Mouse (Mus musculus): ENCODE results near the gene Boc.

Boc gene

DNA sequence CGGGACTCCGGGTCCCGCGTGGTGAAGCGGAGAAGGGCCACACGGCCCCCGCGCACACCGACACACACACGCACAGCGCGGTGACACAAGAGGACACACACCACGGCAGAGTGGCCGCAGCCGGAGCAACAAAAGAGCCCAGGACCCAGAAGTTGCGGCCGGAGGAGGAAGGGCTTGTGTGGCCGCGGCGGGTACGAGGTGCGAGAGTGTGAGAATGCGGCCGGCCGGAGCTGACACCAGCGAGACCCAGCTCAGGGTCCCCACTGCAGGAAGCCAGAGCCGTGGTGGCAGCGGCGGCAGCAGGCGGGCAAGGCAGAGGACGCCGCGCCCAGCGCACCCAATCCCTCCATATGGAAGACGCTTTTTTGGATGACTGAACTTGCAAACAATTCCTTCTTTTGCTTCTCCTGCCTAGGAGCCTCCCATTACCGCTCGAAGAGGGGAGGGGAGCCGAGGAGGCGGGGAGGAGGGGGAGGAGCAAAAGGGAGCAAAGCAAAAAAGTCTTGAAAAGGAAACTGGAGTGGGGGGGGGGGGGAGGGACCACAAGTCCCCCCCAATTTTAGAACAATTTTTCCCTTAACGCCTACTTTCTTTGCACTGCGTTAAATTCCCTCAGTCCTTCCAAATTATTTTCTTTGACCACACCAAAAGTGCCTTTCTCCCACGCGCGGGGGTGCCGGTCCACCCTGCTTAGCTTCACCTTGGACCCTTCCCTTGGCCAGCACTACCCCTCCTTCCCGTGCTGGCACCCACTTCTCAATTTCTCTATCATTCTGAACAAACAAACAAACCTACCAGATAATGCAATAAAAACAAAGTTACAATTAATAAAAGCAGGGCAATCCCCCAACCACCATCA lies at the start of gene Boc:
Gene Boc, minus strand, starts transcription at position 427 of the 859 bp plus-strand sequence.
- in situ Hi-C loops (cut with MboI; ENCODE audit: low pct_unique_long_range_greater_than_20kb in 1 of 2, low sequenced_read_pairs in 2 of 2, unreplicated experiment in 1 of 2): no loop called here

DNA sequence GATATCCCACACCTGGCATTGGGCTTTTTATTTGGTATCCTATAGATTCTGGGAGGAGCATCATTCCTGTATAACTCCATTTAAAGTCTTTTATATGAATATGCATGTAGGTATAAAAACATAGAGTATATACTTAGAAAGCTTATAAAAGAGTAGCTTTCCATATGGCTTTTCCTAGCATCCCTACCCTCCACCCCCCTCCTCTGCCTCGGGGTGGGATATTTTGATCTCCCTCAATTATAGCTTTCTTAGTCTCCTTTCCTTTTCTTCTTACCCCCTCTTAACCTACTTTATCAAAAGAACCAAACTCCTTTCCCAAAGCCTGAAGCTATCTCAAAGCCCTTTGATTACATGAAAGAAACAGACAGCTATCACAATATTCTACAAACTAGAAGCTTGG lies 47.9 kb upstream of the Boc start:
- in situ Hi-C loops (cut with MboI; ENCODE audit: low pct_unique_long_range_greater_than_20kb in 1 of 2, low sequenced_read_pairs in 2 of 2, unreplicated experiment in 1 of 2): no loop called here

DNA sequence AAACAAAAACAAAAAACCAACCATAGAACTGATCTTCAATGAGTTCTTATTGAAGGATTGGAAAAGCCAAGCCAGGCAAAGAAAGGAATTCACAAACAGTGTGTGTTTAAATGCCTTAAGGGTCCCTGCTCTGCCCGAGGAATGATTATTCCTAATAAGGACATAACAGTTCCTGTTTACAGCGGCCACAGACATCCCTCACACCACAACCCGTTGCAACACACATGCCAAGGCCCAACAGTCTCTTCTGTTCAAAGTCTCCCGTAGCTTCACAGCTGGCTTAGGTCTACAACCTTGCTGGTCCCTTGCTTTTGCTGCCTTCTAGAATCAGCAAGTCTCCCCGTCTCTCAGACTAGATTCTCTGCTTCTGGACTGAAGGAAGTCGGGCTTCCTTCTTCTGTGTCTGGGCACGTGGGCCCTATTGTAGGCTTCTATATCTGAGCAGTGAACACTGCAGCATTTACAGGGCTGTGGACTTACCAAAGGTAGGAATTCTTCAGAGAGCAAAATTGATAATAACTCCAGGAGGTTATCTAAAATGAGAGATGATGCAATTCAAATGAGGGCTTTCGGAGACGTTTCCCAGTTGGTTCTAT lies 45.4 kb upstream of the Boc start:
- in situ Hi-C loops (cut with MboI; ENCODE audit: low pct_unique_long_range_greater_than_20kb in 1 of 2, low sequenced_read_pairs in 2 of 2, unreplicated experiment in 1 of 2): no loop called here

DNA sequence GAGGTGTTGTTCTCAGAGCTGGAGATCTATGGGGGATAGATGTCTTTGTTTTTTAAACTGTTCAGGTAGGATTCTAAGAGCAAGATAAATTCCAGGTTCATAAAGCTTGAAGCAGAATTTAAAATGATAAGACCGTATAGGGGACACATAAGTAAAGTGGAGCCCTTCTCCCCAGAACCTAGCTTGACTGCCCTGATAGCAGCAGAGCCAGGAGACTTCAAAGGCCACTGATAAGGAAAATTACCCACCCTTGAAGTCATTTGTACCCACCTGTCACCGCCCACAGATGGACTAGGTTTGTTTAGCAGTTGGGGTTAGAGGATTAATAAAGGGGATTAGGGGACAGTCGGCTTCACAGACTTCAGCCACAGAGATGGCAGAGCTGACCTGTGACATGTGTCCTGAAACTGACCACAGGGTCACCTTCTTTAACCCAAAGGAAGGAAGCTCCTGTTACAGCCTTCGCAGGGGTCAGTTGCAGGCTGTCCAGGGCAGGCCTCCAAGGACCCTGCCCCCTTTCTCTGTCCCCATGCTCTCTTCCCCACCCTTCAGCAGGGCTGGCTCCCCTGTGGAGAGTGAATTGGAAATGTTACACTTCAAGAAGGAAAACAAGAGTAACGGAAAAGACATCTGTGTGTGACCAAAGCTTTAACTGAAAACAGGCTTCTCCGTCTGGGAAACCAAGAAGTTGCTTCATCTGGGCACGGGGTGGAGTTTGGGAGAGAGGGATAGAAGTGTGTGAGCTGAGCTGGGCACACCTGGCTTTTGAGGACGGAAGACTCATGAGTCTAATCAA lies 43.5 kb upstream of the Boc start:
- in situ Hi-C loops (cut with MboI; ENCODE audit: low pct_unique_long_range_greater_than_20kb in 1 of 2, low sequenced_read_pairs in 2 of 2, unreplicated experiment in 1 of 2): no loop called here

DNA sequence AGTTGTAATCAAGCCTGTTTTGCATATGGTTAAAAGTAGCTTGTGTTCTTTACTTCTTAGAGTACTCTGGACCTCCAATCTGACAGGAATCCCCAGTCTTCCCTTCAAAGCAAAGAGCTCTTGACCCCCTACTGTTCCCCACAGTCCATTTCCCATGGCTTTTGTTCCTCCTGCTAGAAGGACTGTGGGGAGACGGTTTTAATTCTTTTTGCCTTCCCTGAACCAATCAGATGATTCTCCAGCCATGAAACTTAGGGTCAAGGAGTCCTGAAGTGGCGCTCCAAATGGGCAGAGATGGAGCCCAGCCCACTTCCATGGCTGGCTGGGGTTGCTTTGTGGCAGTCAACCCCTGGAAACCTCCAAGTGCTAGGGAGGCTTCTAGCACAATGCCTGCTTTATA lies 42.5 kb upstream of the Boc start:
- in situ Hi-C loops (cut with MboI; ENCODE audit: low pct_unique_long_range_greater_than_20kb in 1 of 2, low sequenced_read_pairs in 2 of 2, unreplicated experiment in 1 of 2): no loop called here

DNA sequence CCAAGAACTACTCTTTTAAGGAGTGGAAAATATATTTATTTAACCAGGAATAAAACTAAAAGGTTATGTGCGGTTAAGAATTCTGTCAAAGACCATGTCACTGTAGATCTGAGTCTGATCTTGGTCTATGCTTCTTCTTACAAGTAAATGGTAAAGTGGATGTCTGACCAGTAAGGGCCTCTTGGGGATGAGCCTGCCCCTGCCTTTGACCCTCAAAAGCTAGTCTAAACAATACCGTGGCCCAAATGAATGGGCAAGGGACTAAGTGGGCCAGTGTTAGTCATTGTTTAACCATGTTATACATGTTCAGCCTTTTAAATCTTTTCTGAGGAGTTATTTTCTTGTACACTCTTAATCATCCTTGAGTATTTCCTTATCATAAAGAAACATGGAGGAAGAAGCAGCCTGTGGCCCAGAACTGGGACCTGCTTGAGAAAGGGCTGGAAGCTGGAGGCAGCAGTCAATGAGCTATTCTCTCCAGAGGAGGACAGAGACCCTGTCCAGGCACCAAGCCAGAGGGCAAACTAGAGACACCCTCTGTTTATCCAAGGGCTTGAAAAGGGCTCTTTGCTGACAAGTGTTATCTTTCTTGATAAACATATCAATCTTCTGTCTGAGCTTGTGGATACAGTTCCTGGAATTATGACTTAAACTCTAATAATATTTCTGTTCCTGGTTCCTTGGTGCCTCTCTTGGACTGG lies 38.6 kb upstream of the Boc start:
- in situ Hi-C loops (cut with MboI; ENCODE audit: low pct_unique_long_range_greater_than_20kb in 1 of 2, low sequenced_read_pairs in 2 of 2, unreplicated experiment in 1 of 2): no loop called here

DNA sequence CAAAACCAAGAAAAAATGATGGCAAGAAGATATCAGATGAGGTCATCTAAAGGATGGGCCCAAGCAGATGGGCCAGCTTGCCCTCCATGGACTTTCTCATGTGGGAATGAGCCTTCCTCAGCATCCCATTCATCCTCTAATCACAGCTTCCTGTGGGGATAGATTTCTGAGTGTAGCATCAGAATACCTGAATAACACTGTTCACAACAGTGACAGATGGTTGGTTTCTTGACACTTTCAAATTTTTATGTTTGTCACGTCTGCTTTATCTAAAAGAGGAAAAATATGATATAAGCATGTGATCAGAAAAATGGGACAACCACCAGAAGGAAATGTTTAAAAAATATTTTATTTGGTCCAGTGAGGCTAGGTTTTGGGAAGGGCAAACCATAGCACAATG lies 30.8 kb upstream of the Boc start:
- in situ Hi-C loops (cut with MboI; ENCODE audit: low pct_unique_long_range_greater_than_20kb in 1 of 2, low sequenced_read_pairs in 2 of 2, unreplicated experiment in 1 of 2): no loop called here

DNA sequence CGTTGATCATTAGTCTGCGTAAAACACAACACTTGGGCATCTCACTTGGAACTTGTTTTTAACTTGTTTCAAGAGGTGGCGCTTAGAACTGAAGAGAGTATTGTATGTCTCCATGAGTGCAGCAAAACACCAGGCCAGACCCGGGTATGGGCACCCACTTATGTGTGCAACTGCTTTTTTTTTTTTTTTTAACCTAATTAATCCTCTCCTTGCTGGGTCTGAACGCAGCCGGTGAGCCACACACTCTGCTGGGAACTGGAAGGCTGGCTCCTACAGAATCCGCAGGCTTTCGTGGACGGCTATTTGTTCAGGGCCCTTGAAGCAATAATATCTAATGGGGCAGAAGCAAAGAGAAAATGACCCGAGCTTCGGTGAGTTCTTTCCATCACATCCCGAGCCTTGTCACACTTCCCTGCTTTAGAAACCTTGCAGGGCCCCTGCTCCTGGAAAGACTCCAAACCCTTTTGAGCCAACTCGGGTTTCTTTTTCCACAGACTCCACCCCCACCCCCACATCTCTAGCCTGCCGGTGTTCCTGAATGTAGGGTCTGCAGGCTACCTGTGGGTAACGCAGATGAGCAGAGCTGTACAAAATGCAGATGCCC lies 20.8 kb upstream of the Boc start:
- in situ Hi-C loops (cut with MboI; ENCODE audit: low pct_unique_long_range_greater_than_20kb in 1 of 2, low sequenced_read_pairs in 2 of 2, unreplicated experiment in 1 of 2): no loop called here

DNA sequence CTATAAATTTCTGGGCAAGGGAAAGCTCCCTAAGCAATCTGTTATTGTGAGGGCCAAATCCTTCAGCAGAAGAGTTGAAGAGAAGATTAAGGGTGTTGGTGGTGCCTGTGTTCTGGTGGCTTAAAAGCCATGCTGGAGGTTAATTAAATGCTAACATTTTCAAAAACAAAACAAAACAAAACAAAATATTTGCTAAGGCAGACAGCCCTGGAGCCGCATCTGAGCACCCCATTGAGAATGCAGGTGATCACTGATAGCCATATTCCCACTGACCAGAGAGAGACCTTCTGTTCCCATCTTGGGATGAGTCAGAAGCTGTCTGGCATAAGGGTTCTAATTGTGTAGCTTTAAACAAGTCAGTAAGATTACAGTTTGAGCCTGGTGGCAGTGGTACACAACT lies 19.9 kb upstream of the Boc start:
- in situ Hi-C loops (cut with MboI; ENCODE audit: low pct_unique_long_range_greater_than_20kb in 1 of 2, low sequenced_read_pairs in 2 of 2, unreplicated experiment in 1 of 2): no loop called here

DNA sequence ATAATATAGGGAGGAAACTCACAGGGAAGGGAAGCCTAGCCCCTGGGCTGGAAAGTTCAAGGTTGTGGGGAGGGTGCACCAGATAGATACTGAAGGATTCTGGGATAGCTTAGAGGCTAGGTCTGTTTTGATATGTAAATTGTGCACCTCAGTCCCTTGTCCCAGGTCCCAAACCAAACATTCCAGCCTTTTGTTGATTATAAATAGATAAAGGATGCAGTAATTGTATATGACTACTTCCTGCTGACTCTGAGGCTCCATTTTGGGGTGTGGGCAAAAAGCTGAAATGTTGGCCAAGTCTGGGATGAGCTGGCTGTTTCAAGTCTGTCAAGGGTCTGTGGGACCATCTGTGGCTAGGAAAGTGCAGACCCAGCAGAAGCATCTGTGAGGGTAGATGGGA lies 9.4 kb upstream of the Boc start:
- in situ Hi-C loops (cut with MboI; ENCODE audit: low pct_unique_long_range_greater_than_20kb in 1 of 2, low sequenced_read_pairs in 2 of 2, unreplicated experiment in 1 of 2): no loop called here

DNA sequence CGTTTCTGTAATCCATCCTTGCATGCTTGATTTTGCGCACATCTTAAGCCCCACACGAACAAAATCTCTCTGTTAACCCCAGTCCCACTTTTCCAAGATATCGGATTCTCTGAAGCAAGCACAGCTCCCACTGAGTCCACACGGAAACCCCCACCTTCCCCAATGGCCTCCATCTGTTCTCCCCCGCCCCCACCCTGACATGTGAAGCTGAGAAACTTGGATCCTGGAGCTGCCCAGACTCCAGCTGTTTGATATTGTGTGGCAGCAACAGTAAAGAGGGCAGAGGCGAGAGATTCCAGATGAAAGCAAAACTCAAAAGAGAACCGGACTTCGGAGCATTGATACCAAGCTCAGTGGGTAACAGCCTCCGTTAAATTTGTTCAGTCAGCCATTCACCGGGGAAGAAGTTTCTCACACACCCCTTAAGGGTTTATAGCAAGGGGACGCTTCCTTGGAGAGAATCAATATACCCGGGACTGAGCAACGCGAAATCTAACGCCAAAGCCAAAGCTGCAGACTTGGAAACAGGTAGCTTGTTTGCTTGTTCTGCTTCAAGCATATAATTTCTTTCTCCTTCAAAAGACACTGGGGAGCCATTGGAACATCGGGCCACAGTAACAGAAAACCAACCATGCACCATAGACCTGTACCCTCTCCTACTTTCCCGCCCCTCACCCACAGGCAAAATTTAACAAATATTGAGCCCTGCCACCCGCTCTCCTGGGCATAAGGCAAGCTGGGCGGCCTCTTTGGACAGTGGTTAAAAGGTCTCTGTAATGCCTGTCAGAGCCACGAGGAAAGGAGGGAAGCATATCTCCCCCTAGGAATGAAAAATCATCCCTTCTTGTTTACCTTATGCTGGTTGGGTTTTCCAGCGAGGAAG lies 6.9 kb upstream of the Boc start:
- in situ Hi-C loops (cut with MboI; ENCODE audit: low pct_unique_long_range_greater_than_20kb in 1 of 2, low sequenced_read_pairs in 2 of 2, unreplicated experiment in 1 of 2): no loop called here

DNA sequence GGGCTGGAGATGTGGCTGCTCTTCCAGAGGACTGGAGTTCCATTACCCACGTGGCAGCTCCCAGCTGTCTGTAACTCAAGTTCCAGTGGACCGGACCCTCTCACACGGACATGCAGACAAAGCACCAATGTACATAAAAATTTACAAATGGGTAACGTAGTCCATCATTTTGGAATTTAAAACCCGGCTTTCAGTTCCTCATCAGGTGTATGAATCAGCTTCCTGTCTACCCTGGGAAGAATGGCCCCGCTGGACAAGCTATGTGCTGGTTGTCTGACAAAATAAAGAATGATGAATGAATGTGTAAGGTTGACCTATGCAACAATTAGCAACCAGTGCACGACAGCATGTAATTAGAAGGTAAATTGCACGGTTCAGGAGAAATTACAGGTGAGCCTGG lies 5.7 kb upstream of the Boc start:
- in situ Hi-C loops (cut with MboI; ENCODE audit: low pct_unique_long_range_greater_than_20kb in 1 of 2, low sequenced_read_pairs in 2 of 2, unreplicated experiment in 1 of 2): no loop called here

DNA sequence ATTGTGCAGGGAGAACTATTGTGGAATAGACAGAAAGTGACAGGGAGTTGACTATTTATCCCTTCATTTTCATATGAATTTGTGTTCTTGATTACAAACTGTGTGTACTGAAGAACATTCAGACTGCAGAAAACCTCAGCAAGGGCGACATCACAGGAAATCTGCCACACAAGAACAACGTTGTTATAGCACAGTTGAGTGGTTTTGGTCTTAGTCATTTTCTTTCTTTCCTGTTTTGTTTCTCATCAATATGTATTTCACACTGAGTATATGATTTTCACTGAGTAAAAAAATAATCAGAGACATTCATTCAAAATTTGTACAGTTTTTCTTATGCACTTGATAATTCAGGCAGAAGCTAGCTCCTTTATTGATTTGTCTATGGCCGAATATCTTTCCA lies 3.4 kb upstream of the Boc start:
- in situ Hi-C loops (cut with MboI; ENCODE audit: low pct_unique_long_range_greater_than_20kb in 1 of 2, low sequenced_read_pairs in 2 of 2, unreplicated experiment in 1 of 2): no loop called here

DNA sequence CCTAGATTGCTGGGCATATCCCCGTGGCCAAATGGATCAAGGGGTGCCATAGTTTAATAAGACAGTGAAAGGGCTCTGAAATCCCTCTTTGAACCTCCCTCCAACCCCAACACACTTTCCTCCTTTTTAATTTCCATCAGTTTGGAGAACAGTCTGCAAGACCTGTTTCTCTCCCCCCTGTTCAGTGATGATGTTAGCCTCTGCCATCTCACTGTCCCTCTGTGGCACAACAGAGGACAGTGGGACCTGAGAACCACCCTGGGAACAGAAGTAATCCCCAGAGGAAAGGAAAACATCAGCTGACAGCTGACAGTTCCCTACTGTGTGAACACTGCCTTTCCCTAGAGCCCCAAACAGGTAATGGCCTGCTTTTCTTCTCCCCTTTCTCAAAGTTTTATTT lies 1.5 kb upstream of the Boc start:
- in situ Hi-C loops (cut with MboI; ENCODE audit: low pct_unique_long_range_greater_than_20kb in 1 of 2, low sequenced_read_pairs in 2 of 2, unreplicated experiment in 1 of 2): no loop called here

DNA sequence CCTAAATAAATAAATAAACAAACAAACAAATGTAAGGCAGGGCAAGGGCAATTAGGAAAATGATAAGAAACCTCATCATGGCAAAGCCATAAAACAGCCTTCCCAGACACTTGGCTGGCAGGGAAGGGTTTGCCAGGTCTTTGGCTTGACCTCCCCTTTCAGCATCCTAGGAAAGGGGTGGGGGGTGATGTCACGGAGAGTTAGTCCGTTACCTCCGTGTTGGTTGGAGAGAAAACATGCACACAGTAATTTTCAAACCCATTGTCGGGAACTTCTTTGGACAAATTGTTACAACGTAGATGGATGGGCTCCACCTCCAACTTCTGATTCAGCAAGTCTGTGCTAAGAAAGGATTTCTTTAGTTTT lies 616 bp upstream of the Boc start:
- in situ Hi-C loops (cut with MboI; ENCODE audit: low pct_unique_long_range_greater_than_20kb in 1 of 2, low sequenced_read_pairs in 2 of 2, unreplicated experiment in 1 of 2): no loop called here

DNA sequence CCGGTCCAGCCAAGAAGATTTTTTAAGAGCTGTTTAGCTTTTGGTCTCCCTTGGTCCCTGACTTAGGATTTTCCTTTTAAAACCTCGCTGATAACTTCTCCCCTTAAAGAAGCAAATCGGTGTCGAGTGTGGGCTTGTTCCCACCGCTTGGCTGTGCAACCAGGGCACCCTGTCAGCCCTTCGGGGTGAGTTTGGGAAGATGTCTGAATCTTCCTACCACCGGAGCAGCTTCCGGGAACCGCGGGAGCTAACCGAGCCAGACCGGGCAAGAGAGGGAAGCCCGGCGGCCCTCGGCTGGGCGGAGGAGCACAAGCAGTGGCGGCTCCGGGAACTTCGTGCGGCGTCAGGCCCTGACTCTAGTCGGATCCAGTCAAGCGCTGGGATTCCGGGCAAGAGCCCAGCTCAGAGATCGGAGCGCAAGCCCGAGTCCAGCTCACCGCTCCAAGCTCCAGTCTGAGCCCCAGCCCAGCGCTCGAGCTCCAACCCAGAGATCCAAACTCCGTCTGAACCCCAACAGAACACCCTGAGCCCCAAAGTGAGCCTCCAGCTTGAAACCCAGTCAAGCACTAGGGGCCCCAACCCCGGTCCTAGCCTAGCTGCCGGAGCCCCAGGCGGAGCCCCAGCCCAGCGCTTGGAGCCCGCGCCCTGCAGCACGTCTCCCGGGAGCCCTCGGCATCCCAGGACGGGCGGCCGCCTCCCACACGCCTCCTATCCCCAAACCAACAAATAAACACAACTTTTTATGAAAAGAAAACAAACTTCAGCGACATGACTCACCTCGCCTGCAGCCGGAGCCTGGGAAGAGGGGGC lies 831 bp downstream of the Boc start:
- in situ Hi-C loops (cut with MboI; ENCODE audit: low pct_unique_long_range_greater_than_20kb in 1 of 2, low sequenced_read_pairs in 2 of 2, unreplicated experiment in 1 of 2): no loop called here

DNA sequence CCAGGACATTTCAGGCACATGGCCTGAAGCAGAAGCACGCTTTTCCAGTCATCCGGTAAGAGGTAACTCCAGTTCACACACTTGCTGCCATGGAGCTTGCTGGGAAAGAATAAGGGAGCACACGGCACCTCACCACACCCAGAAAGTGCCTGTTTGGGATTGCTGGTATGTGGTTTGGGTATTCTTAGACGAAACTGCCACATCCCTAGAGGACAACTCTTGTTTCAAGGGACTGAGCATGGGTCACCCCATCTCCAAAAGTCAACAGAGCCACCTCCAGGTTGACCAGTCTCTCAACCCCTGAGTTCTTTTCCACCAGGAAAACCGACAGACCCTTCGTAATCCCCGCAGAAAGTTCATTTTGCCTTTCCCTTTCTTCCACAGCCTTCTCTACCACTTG lies 1.6 kb downstream of the Boc start:
- in situ Hi-C loops (cut with MboI; ENCODE audit: low pct_unique_long_range_greater_than_20kb in 1 of 2, low sequenced_read_pairs in 2 of 2, unreplicated experiment in 1 of 2): no loop called here
